Mouse (Mus musculus) hindbrain, embryonic 11.5 days (tissue): ENCODE data around the gene Serhl. TPM values are rescaled to one million over a fixed set of nuclear protein-coding genes. Genes with fewer than 3 reads are reported as not detected.
"Not testable (repeated sequence)": the region's sequence is repeated elsewhere in the genome, so short reads cannot be mapped to it uniquely, and the experiment has no call there.

ENCODE experiments used
- ATAC-seq: fragments of 200-750 bp; cut with Nextera tagmentation; 2 replicates; pipeline ENCODE4 v1.8.0; 2017; ENCODE audit warnings: mild to moderate bottlenecking, moderate TSS enrichment, moderate library complexity; ENCODE audit not compliant: low FRiP score
- DNase-seq: peaks from one replicate; pipeline ENCODE4 v3.0.0-alpha.2; 2015; ENCODE audit warnings: low spot score
- H3K27ac ChIP-seq: fragments of 300-500 bp; sonication (generic); 2 replicates; pipeline ENCODE4 v1.5.1; 2014; ENCODE audit warnings: mild to moderate bottlenecking, low read depth, low read length
- H3K27me3 ChIP-seq: fragments of 300-500 bp; sonication (generic); 2 replicates; pipeline ENCODE4 v1.6.1; 2014; ENCODE audit warnings: mild to moderate bottlenecking, low read length, moderate library complexity, mixed read lengths; ENCODE audit not compliant: control insufficient read depth, insufficient read depth
- H3K36me3 ChIP-seq: fragments of 300-500 bp; sonication (generic); 2 replicates; pipeline ENCODE4 v1.6.1; 2014; ENCODE audit warnings: mild to moderate bottlenecking, low read length, moderate library complexity, mixed read lengths; ENCODE audit not compliant: control insufficient read depth, insufficient read depth
- H3K4me1 ChIP-seq: fragments of 300-500 bp; sonication (generic); replicated peaks from 2 replicates; pipeline ENCODE4 v1.6.1; 2014; ENCODE audit warnings: low read length, mixed read lengths; ENCODE audit not compliant: control insufficient read depth, insufficient read depth
- H3K4me2 ChIP-seq: fragments of 300-500 bp; sonication (generic); replicated peaks from 2 replicates; pipeline ENCODE4 v1.6.1; 2014; ENCODE audit warnings: mild to moderate bottlenecking, low read depth, low read length
- H3K4me3 ChIP-seq: fragments of 300-500 bp; sonication (generic); 2 replicates; pipeline ENCODE4 v1.5.1; 2014; ENCODE audit warnings: low read depth, low read length
- H3K9ac ChIP-seq: fragments of 300-500 bp; sonication (generic); 2 replicates; pipeline ENCODE4 v1.6.1; 2014; ENCODE audit warnings: low read depth, low read length
- H3K9me3 ChIP-seq: fragments of 300-500 bp; sonication (generic); 2 replicates; pipeline ENCODE4 v1.6.1; 2016; ENCODE audit warnings: low read length; ENCODE audit not compliant: control insufficient read depth
- WGBS: fragments of 180-500 bp; shearing (Covaris S2); extraction: QIAGEN DNeasy Blood & Tissue Kit; methylation state at CpG from one replicate; pipeline ENCODE4 v1.1.7; 2014; 5-methylcytosine and 5-hydroxymethylcytosine counted together
- polyA plus RNA-seq: library from polyadenylated mRNA; unstranded; fragments of >200 nt; fragmentation: Nextera tagmentation; extraction: Ambion mirVana; gene quantifications from 2 replicates; pipeline ENCODE4 v1.2.1, GENCODE M21; 2014

Gene Serhl
- polyA plus RNA-seq, 1 experiment from 2014 or later = 40.2 TPM

DNA sequence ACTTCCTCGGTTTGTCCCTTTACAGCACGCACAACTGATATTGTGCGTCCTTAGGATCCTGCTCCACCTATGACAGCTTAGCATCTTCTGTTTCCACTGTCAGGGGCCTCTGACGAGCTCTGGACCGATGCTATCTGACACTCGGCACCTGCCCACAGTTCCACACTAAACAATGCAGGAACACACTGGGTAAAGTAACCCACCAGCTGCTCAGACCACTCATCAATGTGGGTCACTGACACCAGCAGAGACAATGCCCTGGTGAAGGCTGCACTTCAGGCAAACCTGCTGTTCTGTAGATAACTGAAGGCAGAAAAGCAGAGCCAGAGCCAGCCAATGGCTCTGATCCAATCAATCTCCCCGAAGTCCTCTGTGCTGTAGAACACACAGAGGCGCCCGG is 37.3 kb downstream of the Serhl start:
- Histone ChIP-seq H3K4me1 (no peaks in the 10 kb centered on the region), H3K27ac (no peak overlapping the region), H3K4me3 (no peak overlapping the region), H3K36me3 (peaks cover 10% of the 10 kb centered on the region), H3K9me3 (no peaks in the 10 kb centered on the region), H3K9ac (no peak overlapping the region), H3K27me3 (no peaks in the 10 kb centered on the region), H3K4me2 (no peak overlapping the region)
- DNase-seq (no peak), ATAC-seq (no peak)
- WGBS = 89% methylated on average over 9 of the region's 9 CpGs

DNA sequence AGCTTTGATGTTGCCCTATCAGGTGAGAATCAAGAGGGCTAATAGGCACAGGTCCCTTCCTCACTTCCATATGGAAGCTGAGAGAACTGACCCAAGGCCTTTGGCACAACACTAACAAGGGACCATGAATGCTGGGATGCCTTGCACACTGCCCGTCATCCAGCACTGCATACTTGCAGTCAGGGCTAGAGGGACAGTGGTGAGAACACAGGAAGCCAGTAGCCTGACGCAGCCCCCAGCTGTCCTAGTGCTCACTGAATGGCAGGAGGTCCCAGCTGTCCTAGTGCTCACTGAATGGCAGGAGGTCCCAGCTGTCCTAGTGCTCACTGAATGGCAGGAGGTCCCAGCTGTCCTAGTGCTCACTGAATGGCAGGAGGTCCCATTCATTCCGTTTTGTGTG is 37.7 kb downstream of the Serhl start:
- not testable (repeated sequence) for DNase-seq, H3K27me3 ChIP-seq, H3K4me1 ChIP-seq, H3K9ac ChIP-seq, H3K9me3 ChIP-seq, H3K27ac ChIP-seq, H3K4me3 ChIP-seq, H3K4me2 ChIP-seq
- peaks cover 15% of the 10 kb centered on the region for H3K36me3 ChIP-seq
- ATAC-seq = peak; percentile 48
- WGBS = 66% methylated on average over 3 of the region's 3 CpGs

DNA sequence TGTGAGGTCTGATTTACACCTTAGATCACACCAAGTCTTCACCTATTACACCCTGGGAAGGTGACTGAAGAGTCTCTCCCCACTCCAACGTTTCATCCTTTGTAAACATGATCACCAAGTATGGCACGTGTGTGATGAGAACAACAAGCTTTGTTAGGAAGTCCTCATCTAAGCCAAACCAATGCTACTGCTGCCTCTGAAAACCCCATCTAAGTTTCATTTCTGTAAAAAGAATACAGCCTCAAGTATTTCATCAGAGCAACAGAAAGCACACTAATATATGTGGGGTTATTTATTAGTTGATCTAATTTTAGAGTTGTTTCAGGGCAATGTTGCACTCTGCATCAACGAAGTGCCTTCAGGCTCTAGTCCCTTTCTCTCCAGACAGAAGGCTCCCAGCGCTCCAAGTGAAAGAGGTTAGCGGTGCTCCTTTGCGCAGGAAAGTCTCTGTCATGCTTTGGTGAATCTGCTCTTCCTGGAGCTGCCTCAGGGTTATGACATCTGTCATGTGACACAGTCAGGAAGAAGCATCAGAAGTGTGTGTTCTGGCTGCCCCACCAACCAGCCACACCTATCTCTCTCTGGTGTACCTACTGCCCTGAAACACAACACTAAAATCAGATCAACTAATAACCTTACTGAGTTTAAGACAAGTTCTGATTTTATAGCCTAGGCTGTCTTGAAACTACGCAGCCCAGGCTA is 40.4 kb downstream of the Serhl start:
- DNase-seq (no peak), ATAC-seq (no peak)
- no peak overlapping the region for H3K4me3 ChIP-seq
- H3K9me3 ChIP-seq = no peaks in the 10 kb centered on the region
- H3K4me1 ChIP-seq = no peaks in the 10 kb centered on the region
- no peak overlapping the region for H3K27ac ChIP-seq
- H3K9ac ChIP-seq = no peak overlapping the region
- WGBS = 95% methylated on average over 7 of the region's 7 CpGs
- H3K36me3 ChIP-seq = peaks cover 26% of the 10 kb centered on the region
- no peak overlapping the region for H3K4me2 ChIP-seq
- no peaks in the 10 kb centered on the region for H3K27me3 ChIP-seq

DNA sequence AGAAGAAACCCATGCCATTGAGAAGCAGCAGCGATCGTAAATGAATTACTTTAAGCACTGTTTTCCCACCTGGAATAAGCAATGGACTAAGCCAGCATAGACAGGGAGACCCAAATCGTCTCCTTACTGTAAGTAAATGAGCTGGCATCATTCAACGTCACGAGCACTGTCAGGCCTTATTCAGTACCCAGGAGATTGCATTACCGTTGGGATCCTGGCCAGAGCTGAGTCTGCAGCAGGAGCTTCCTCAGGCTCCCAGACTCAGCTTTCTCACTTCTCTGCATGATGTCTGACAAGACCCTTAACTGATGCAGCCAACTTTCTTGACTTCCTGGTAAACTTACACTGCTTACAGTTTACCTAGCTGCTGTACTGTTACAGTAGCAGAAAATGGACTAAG is 45.4 kb downstream of the Serhl start:
- Histone ChIP-seq H3K9ac (no peak overlapping the region), H3K36me3 (peaks cover 29% of the 10 kb centered on the region), H3K9me3 (no peaks in the 10 kb centered on the region), H3K4me3 (no peak overlapping the region), H3K4me1 (no peaks in the 10 kb centered on the region), H3K27me3 (no peaks in the 10 kb centered on the region), H3K4me2 (no peak overlapping the region), H3K27ac (no peak overlapping the region)
- ATAC-seq (no peak), DNase-seq (no peak)
- 96% methylated on average over 6 of the region's 6 CpGs for WGBS

DNA sequence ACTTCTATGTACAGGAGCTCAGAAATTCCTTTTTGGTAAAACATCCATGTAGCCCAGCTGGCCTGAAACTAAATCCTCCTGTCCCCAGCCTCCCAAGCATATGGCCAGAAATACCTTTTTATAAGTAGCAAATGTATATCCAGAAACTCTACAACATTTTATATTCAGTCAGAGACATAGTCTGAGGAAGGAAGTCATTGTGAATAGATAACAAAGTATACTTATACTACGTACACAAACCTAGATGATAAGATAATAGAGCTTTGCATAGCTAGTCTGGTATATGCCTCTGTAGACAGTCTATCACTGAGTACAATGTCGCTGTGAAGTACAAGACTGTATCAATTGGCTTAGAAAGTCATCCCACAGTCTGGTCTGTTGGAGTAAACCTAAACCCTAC is 46.3 kb downstream of the Serhl start:
- Histone ChIP-seq H3K9me3 (no peaks in the 10 kb centered on the region), H3K36me3 (peaks cover 29% of the 10 kb centered on the region), H3K4me2 (no peak overlapping the region), H3K4me3 (no peak overlapping the region), H3K9ac (no peak overlapping the region), H3K4me1 (no peaks in the 10 kb centered on the region), H3K27ac (no peak overlapping the region), H3K27me3 (no peaks in the 10 kb centered on the region)
- ATAC-seq (no peak), DNase-seq (no peak)
- WGBS = 96% methylated on average over 2 of the region's 2 CpGs

DNA sequence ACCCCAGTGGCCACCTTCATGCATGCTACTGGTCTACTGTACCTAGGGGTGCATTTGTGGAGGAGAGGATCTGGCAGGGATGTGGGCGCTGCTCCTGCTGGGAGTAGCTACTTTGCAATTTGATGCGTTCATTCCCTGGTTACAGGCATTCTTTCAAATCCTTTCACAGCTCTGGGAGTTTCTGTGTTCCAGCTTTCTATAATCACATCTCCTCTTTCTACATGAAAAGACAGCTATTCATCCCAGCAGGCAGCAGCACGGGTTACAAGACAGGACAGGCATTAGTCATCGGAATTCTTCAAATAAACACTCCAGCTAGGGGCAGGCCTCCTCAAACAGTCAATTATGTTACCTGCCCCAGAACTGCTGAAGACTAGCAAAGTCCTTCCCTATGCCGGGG is 53.6 kb downstream of the Serhl start:
- Histone ChIP-seq H3K4me3 (no peak overlapping the region), H3K9me3 (no peaks in the 10 kb centered on the region), H3K27me3 (no peaks in the 10 kb centered on the region), H3K4me1 (0 out of 2 replicates have a peak, but pooled peaks cover 5% of the 10 kb centered on the region), H3K36me3 (peaks cover 2% of the 10 kb centered on the region; the same call in 1 of the 2 replicates), H3K4me2 (no peak overlapping the region), H3K27ac (no peak overlapping the region), H3K9ac (no peak overlapping the region)
- DNase-seq (no peak), ATAC-seq (no peak)
- WGBS = 56% methylated on average over 5 of the region's 5 CpGs

DNA sequence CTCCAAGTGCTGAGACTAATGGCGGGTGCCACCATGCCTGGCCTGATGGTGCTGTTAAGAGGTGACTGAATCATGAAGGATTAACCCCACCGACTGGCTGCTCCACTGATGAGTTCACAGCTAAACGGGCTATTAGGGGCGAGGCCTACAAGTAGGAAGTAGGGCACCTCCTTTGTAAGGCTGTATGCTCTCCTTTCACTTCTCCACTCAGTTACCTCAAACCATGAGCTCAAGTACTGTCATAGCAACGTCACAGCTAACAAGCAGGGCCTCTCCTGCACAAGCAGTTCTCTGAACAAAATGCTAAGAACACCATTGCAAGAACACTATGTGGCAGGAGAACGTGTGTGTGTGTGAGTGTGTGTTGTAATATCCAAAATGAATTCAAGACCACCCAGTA is 56.2 kb downstream of the Serhl start:
- DNase-seq (no peak), ATAC-seq (no peak)
- Histone ChIP-seq H3K4me1 (0 out of 2 replicates have a peak, but pooled peaks cover 5% of the 10 kb centered on the region), H3K4me3 (no peak overlapping the region), H3K36me3 (no peaks in the 10 kb centered on the region; the same call in 1 of the 2 replicates), H3K27me3 (no peaks in the 10 kb centered on the region), H3K27ac (no peak overlapping the region), H3K4me2 (no peak overlapping the region), H3K9ac (no peak overlapping the region), H3K9me3 (no peaks in the 10 kb centered on the region)
- 95% methylated on average over 6 of the region's 6 CpGs for WGBS

DNA sequence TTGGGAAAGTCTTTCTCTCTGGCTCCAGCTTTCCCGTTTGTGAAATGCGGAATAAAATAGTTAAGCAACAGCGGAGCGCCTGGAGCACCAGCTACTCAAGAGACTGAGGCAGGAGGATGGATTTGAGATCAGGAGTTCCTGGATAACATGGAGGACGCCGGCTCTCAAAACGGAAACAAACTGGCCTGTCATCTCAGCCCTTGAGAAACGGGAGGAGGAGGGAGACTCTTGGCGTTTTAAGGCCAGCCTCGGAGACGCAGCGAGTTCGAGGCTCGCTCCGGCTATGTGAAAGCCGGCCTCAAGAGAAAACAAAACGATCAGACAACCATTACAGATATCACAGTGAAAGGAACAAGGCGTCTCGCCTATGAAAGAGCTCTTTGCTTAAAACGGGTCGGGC is 59.1 kb downstream of the Serhl start:
- Histone ChIP-seq H3K4me2 (peak overlapping the region; percentile 49), H3K4me1 (no peaks in the 10 kb centered on the region), H3K4me3 (peak overlapping the region; percentile 90), H3K27me3 (no peaks in the 10 kb centered on the region), H3K9me3 (no peaks in the 10 kb centered on the region), H3K36me3 (no peaks in the 10 kb centered on the region; the same call in 1 of the 2 replicates), H3K9ac (peak overlapping the region; percentile 91), H3K27ac (peak overlapping the region; percentile 94)
- ATAC-seq = no peak
- DNase-seq = no peak
- 4% methylated on average over 21 of the region's 21 CpGs for WGBS

DNA sequence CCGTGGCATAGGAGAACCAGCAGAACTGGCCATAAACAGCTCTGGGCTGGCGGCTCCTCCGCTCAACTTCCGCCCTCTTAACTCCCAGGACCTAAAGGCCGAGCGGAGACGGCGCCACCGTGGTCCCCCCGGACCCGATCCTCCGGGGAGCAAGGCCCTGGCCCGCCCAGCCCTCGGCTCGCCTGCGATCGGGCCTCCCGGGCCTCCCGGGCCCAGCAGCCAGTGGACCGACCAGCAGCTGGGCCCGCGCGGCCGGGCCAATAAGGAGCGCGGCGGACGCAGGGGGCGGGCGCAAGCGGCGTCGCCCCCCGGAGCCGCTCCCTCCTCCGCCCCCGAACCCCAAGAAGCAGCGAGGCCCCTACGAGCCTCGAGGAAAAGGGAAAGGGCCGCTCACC is 59.5 kb downstream of the Serhl start:
- peak; percentile 81 for ATAC-seq
- peak overlapping the region; percentile 94 for H3K27ac ChIP-seq

More for the DNA sequence above, 59.5 kb downstream of the Serhl start:
- WGBS = 0% methylated on average over 35 of the region's 41 CpGs
- DNase-seq = no peak
- H3K27me3 ChIP-seq = no peaks in the 10 kb centered on the region
- peak overlapping the region; percentile 91 for H3K9ac ChIP-seq
- no peaks in the 10 kb centered on the region; the same call in 1 of the 2 replicates for H3K36me3 ChIP-seq
- peak overlapping the region; percentile 49 for H3K4me2 ChIP-seq
- no peaks in the 10 kb centered on the region for H3K9me3 ChIP-seq
- H3K4me1 ChIP-seq = no peaks in the 10 kb centered on the region
- H3K4me3 ChIP-seq = peak overlapping the region; percentile 90
